Mouse (Mus musculus) lung, postnatal 0 days (tissue): ENCODE results near the gene Arhgap4.

Source experiments
- CTCF ChIP-seq: IDR thresholded peaks from 2 replicates; pipeline ENCODE4 v1.5.1; 2016; ENCODE audit warnings: antibody characterized with exemption, mild to moderate bottlenecking
- EP300 ChIP-seq: IDR thresholded peaks from 2 replicates; pipeline ENCODE4 v1.6.1; 2016; ENCODE audit warnings: antibody characterized with exemption, mild to moderate bottlenecking, control low read depth

- no peak for TF ChIP-seq CTCF
- no peak; the same call in 1 of the 2 replicates for TF ChIP-seq EP300
Measured at GRCm38 (mm10) chrX:73966248-73967176, 44.8 kb upstream of the Arhgap4 start, which contains the start of gene Hcfc1.
